Mouse (Mus musculus) monocyte, adult 2 months (primary cell): ENCODE measurements around the gene Smarca4.
"Not testable (repeated sequence)": the region's sequence is repeated elsewhere in the genome, so short reads cannot be mapped to it uniquely, and the experiment has no call there.

Experiments used
- DNase-seq, 2 experiments: peaks; one replicate each; pipeline ENCODE4 v3.0.0; 2022; ENCODE audit warnings: low spot score in 2 of 2, low read depth in 1 of 2

The Smarca4 gene

GRCm38 (mm10) chr9:21652263-21652662 lies 36.3 kb downstream of the Smarca4 start:
- DNase-seq, result no peak

GRCm38 (mm10) chr9:21653253-21653652 lies 37.3 kb downstream of the Smarca4 start:
- DNase-seq, result no peak

- DNase-seq, result no peak
These were observed 46.1 kb downstream of the Smarca4 start for GRCm38 (mm10) chr9:21662034-21662433.

- no peak for DNase-seq
These were observed 53.0 kb downstream of the Smarca4 start for GRCm38 (mm10) chr9:21668946-21669345.

- DNase-seq, result no peak
These were observed 54.4 kb downstream of the Smarca4 start for GRCm38 (mm10) chr9:21670354-21670753.

GRCm38 (mm10) chr9:21671753-21672152 lies 55.8 kb downstream of the Smarca4 start:
- no peak for DNase-seq

- DNase-seq, result no peak
These were observed 61.7 kb downstream of the Smarca4 start for GRCm38 (mm10) chr9:21677706-21678105.

GRCm38 (mm10) chr9:21680448-21680847 lies 64.5 kb downstream of the Smarca4 start:
- no peak for DNase-seq

GRCm38 (mm10) chr9:21682827-21683226 lies 66.9 kb downstream of the Smarca4 start:
- no peak for DNase-seq

- DNase-seq, result no peak
These were observed 67.9 kb downstream of the Smarca4 start for GRCm38 (mm10) chr9:21683897-21684296.

GRCm38 (mm10) chr9:21688554-21688953 lies 72.6 kb downstream of the Smarca4 start:
- no peak for DNase-seq

GRCm38 (mm10) chr9:21690031-21690430 lies 74.1 kb downstream of the Smarca4 start:
- DNase-seq, result no peak

- DNase-seq, result no peak
These were observed 75.9 kb downstream of the Smarca4 start for GRCm38 (mm10) chr9:21691862-21692261.

- DNase-seq, result no peak
These were observed 76.5 kb downstream of the Smarca4 start for GRCm38 (mm10) chr9:21692491-21692890.

- no peak for DNase-seq
These were observed 78.1 kb downstream of the Smarca4 start for GRCm38 (mm10) chr9:21694071-21694470.

- no peak for DNase-seq
These were observed 79.3 kb downstream of the Smarca4 start for GRCm38 (mm10) chr9:21695229-21695792.

GRCm38 (mm10) chr9:21697121-21697520 lies 81.2 kb downstream of the Smarca4 start:
- DNase-seq, result no peak

GRCm38 (mm10) chr9:21699280-21699679 lies 83.3 kb downstream of the Smarca4 start:
- DNase-seq, result not testable (repeated sequence)

GRCm38 (mm10) chr9:21701091-21701490 lies 85.1 kb downstream of the Smarca4 start:
- DNase-seq, result no peak

GRCm38 (mm10) chr9:21703494-21703893 lies 87.5 kb downstream of the Smarca4 start:
- DNase-seq, result no peak

GRCm38 (mm10) chr9:21706085-21706484 lies 90.1 kb downstream of the Smarca4 start:
- no peak for DNase-seq

- DNase-seq, result no peak
These were observed 90.8 kb downstream of the Smarca4 start for GRCm38 (mm10) chr9:21706586-21707265.

- DNase-seq, result no peak
These were observed 93.4 kb downstream of the Smarca4 start for GRCm38 (mm10) chr9:21709340-21709739.
